Mouse (Mus musculus) skeletal muscle tissue, adult 2 months (tissue): Measurements from ENCODE around the gene Sstr4.

ENCODE experiments used
- DNase-seq: peaks from one replicate; pipeline ENCODE4 v3.0.0-alpha.2; 2012; ENCODE audit warnings: low read depth, low spot score

Gene Sstr4

DNA sequence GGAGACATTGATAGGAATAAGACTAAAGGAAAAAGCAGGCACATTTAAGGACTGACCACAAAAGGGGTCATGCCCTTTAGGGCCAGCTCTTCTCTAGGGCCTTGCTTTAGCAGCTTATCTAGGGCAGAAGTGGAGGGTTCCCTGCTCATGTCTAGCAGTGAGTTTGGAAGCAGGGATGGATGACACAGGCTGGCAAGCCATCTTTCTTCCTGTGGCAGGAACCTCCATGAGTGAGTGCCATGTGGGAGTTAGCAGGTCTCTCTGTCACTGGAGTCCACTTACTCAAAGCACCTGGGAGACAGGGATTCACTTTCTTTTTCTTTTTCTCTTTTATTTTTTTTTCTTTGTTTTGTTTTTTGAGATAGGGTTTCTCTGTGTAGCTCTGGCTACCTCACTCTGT is 1.3 kb upstream of the Sstr4 start:
- no peak for DNase-seq

DNA sequence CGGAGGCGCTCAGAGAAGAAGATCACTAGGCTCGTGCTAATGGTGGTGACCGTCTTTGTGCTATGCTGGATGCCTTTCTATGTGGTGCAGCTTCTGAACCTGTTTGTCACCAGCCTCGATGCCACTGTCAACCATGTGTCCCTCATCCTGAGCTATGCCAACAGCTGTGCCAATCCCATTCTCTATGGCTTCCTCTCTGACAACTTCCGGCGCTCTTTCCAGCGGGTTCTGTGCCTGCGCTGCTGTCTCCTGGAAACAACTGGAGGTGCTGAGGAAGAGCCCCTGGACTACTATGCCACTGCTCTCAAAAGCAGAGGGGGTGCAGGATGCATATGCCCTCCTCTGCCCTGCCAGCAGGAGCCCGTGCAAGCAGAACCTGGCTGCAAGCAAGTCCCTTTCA is 1.1 kb downstream of the Sstr4 start:
- DNase-seq: no peak

DNA sequence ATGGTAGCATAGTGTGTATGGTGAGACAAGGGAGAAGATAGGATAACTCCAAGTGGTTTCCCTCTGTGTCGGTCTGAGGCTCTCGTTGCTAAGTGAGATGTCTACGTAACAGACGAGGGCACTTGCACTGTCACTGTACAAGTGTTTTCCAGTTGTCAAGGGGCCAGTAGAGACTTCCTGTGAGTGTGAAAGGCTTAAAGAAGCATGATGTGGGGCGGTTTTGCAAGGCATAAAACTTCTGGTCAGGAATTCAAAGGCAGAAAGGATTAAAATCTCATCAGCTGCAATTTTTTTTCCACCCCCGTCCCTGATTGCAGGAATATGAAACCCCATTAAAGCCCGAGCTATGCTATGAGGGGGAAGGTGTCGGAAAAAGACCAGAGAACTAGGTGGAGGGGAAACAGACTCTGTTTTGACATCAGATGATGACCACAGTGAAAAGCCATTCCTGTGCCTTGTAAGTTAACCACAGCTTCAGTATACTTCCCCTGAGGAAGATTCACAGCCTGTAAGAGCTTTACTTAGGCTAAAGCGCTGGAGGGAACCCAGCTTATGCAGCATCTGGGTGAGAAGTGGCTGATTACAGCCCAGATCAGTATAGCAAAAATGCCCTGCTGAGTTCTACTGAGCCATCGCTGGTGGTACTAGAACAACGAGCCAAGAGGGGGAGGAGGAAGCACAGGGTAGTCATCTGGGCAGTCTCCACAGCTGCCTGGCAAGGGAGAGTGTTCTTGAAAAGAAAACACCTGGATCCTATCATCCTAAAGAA is 2.1 kb downstream of the Sstr4 start:
- no peak for DNase-seq

DNA sequence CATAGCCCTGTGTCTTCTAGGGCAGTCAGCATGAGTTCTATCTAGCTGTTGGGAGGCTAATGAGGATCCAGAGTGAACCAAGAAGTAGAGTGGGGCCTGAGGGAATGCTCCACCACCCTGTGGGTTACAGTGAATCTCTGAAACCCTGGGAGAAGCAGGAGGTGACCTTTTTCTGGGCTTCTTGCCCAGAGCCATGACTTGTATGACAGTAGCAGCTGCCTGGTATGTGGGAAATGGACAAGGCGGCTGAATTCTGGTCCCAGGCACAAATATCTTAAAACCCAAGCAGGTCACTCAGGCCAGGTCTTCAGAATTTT is 2.6 kb downstream of the Sstr4 start:
- DNase-seq: peak; percentile 65

DNA sequence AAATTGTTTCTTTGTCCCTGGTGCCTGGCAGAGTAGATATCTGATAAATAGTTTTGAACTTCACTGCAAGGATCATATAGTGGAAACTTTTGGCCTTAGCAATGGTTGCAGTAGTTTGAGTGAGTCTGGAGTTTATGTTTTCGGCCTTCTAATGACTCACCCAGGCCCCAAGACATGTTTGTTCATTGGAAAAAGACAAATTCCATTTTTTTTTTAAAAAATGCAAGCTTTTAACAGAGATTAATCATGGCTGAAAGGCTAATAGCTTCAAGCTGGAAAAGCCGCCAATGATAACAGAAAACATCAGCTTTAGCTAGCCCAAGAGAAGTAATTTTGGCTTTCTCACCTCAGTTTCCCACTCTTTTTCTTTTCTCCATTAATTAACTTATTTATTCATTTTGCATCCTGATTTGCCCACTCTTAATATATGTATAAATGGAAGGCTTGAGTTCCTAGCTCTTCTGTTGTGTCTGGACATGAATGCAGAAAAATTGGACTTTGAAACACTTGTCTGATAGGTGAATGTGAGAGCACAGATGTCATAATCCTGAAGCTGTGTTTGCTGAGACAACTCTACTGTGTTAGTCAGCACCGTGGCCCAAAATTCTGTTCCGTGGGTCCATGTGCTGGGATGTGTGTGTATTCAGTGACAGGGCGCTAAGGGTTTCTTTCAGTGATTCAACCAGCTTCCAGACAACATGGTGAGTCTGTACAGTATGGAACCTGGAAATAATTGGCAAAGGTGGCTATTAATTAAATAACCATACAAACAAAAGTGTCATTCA is 3.9 kb downstream of the Sstr4 start:
- DNase-seq: no peak

DNA sequence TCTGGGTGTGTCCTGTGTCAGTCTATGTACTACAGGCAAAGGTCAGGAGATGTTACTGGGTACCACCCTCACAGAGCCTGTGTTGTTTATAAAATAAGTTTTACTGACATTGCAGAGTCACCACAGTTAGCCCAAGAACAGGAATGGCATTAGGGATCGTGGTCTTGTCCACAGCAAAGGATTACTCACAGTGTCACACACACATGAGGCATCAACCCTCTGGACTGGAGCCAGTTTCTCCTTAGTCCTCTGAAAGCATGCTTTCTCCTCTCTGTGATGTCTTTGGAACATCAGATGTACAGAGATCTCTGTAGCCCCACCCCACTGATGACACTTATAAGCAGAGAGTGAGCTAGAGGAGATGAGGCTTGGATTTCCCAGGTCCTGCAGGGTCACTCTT is 7.1 kb downstream of the Sstr4 start:
- DNase-seq: no peak

DNA sequence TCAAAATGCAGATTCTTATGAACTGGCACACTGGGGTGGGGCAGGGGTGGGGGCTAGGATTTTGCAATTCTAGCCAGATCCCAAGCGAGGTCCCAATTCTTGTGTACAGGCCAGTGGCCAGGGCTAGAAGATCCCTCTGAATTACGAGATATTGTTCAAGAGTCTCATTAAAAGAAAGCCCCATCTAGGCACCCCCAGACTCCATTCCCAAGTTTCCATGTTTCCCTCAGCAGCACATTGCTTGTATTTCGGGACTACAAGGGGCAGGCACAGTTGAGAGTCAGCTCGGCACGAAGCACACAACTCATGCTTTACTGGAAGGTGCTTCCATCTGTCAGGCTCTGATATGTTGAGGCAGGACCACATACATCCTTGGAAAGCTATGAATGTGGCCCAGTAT is 9.8 kb downstream of the Sstr4 start:
- no peak for DNase-seq

DNA sequence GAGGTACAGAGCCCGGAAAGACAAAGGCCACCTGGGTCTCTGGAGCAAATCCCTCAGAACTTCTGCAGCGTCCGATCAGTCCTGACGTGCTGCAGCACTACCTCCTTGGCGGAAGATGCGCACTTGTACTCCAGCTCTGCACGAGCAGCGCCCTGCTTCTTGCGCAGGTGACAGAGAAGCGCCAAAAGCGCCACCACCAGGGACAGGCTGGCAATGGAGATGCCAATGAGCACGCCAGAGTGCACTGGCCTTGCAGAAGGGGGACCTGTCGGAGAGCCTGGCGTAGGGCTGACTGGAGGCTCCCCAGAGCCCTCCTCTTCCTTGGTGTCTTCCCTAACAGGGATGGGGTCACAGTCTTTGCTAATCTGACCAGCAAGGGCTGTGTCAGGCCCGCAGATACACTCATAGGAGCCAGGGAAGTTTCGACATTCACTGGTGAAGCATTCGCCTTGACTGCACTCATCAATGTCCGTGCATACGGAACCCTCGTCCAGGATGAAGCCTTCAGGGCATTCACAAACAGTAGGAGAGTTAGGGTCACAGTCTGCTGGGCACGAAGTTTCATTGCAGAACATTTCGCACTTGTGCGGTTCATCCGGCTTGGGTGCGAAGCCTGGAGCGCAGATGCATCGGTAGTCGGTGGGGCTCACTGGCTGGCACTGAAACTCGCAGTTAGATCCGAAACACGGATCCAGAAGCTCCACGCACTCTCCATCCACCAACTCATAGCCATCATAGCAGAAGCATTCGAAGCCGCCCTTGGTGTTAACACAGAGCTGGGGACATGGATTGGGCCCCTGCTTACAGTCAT is 11.2 kb downstream of the Sstr4 start:
- no peak for DNase-seq

DNA sequence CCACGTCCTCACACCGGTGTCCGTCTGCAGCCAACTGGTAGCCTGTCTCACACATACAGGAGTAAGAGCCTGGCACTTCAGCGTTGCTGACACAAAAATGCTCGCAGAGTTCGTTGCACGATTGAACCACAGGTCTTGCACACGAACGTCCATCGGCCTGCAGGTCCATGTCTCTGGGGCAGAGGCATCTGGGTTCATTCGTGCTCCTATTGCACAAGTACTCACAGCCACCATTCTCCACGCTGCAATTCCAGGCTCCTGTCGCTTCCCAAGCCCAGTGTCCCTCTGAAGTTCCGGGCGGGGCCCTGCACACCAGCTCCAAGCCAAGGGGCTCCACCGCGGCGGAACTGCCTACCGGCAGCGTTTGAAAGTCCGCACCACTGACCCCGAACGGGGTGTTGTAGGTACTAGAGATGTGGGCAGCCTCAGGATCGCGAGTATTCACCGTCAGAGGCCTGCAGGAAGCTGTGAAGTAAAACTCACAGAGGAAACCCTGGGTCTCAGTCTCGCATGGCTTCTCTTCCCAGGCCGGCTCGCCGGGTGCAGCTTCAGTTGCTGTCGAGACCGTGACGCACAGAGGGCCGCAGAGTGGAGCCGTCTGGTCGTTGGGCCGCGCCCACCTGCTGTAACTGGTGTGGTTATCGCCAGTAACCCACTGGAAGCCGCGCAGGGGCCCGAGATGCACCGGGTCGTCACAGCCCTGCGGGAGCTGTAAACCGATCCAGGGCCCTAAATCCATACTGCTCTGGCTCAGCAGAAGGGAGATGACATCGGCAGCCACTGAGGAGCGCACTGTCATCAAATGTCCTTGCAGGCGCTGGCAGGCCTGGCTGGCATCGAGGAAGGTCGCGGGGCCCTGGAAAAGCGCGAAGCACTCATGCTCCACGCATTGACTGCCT is 12.1 kb downstream of the Sstr4 start:
- DNase-seq: no peak

DNA sequence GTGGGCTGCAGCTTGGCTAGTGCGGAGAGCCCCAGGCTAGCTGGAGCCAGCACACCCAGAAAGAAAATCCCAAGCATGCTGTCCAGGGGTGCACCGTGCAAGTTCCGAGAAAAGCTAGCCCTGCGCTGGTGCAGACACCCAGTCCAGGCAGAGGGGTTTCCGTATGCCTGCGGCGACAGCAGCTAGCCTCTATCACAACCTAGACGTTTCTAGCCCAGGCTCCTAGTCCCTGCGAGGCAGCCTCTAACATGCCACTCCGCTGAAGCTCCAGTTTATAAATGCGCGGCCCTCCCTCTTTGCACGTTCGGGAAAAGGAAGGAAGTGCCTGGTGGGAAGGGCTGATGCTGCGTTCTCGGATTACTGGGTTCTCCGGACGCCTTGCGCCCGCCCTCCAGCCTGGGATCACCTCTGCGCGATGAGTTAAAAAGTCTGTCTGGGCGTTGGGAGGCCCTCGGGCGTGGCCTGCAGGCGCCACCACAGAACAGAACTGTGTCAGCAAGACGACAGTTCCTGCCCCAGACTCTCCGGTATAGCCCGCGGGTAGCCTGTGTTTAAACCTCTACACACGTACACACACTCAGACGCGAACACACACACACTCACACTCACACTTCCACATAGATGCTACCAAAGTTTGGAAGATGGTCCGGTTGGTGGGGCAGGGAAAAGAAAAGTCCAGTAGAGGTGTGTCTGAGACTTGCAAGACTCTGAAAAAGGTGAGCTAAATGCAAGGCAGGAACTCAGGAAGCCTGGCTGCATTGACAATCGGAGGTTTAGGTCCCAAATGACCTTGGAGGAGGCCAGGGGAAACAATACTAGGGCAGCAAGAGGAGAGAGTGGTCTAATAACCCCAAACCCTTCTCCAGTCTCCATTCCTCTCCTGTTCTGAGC is 13.0 kb downstream of the Sstr4 start, which contains the start of gene Thbd:
Gene Thbd (minus strand): TSS at position 319 of the 891 bp plus-strand sequence.
- DNase-seq: peak; percentile 83

DNA sequence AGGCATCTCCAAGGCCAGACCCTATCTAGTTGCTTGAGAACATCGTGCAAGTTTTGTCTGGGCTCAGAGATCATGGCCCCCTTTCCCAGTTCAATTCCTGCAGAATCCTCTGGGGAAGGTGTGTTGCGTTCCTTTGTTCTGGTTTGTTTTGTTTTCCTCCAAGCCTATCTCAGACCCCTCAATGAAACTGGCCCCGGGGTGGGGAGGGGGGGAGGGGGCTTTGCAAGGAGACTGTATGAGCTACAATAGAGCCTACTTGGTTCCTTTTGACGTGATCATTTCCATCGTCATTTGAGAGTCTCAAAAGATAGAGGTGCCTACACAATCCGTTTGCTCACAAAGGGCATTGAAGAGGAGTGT is 13.6 kb downstream of the Sstr4 start:
- DNase-seq: no peak

DNA sequence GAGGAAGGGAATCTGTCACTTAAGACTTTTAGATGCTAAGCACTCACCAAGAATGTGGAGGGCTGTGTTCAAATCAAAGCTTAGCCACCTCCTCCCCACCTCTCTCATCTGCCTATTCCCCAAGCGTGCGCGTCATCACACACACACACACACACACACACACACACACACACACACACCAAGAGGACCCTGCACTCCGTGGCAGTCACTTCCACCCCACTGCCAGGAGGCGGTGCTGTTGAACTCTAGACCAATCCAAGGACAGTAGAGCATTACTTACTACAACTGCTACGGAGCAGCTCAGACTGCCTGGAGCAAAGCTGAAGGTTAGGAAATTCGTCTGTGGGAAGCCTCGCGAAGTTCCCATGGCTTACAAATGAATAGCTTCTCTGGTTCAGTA is 14.0 kb downstream of the Sstr4 start:
- DNase-seq: peak; percentile 85

DNA sequence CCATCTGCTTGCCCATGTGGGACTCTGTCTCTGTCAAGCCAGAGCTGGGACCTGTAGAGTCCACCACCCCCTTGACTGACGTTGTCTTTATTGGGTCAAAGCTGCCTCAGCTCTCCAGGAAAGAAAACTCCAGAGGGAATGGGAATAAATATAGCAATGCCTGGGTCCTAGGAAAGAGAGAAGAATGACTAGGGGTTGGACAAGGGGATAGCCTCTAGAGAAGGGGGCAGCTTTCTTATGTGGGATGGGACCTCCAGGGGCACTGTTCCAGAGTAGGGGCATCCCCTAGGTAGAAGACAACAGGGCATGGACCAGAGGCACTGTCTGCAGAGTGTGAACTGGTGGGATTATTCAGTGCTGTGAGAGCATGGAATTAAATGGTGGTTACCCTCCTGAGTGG is 14.7 kb downstream of the Sstr4 start:
- DNase-seq: no peak

DNA sequence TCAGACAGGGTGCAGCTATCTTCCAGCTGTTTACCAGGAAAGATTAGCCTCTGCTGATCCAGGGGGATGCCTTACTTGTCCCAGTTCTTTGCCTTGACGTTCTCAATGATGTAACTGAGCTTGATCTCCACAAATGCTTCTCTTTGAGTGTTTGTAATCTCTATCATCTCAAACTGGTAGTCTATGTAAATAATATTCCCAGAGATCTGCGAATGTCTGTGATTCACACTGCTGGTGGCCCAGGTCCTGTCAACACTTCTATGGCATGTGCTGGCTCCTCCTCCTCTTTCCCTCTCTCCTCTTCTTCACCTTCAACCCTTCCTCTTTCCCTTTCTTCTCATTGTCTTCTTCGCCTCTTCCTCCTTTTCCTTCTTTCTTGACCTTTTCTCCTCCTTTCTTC is 24.0 kb downstream of the Sstr4 start:
- no peak for DNase-seq

DNA sequence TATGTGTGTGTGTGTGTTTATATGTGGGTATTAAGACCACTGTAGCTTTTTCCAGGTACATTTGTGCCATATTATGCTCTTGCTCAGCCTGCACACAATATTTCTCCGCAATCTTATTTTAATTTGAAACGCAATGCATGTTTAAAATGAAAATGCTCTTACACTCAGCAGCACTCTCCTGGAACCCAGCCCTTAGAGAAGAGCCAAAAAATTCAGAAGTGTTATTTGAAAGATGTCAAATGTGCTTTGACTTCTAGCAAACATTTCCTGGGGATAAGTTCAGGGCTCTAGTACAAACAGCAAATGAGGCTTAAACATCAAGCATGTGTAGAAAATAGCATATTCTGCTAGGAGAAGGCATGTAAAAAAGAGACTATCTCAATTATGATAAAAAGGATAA is 24.6 kb downstream of the Sstr4 start:
- DNase-seq: no peak

DNA sequence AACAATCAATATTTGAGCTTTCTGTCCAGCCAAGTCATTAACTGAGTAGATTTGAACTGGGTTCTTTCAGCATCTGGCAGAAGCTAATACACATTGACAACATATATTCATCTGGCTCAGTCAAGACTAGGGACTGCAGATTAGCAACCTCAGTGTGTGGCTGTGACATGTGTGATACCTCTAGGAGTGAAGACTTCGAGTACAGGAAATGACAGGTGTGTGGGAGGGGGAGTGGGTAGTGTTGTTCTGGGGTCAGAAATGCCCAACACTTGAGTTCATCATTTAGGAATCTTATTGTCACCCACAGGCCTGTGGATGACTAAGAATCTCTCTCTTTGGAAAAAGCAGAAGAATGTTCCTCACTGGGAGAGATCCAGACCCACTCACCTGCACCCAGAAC is 26.0 kb downstream of the Sstr4 start:
- DNase-seq: no peak

DNA sequence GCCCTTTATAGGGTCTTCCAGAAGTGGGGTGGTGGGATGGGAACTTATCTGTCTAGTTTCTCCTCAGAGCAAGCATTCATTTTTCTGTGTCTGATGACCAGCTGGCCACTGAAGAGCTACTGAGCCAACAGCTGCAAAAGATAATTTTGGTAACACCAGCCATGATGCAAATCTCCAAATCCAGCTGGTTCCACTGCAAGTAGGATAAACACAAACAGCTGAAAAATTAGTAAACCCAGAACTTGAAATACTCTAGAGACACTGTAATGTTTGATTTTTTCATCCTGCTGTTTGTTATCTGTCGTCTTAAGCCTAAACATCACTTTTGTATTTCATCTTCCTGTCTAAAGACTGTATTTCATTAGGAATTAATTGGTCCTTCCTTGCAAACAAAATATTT is 26.6 kb downstream of the Sstr4 start:
- no peak for DNase-seq

DNA sequence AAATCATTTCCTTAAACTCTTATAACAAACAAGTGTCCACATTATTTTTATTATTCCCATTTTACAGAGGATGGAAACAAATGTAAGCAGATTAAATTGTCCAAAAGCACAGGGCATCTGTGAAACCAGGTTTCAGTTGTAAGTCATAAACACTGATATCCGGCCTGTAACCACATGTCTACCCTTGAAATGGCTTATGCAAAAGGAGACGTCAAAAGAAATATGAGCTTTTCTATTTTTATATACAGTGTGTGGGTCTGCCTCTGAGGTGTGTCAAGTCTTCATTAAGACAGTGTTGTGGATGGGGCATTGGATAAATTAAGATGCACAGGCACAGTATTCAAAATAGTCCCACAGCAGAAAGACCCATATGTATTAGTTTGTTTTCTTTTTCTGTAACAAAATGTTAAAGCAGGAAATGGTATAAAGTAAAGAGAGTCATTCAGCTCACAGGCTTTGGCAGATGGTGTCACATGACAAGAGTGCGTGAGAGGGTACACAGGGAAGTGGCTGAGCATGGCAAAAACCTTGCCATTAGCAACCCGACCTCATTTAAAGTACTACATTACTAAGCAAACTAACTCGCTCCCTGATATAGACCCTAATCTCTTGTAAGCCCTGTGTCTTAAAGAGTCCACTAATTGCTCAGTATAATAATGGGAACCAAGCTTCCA is 30.7 kb downstream of the Sstr4 start:
- DNase-seq: peak; percentile 63

DNA sequence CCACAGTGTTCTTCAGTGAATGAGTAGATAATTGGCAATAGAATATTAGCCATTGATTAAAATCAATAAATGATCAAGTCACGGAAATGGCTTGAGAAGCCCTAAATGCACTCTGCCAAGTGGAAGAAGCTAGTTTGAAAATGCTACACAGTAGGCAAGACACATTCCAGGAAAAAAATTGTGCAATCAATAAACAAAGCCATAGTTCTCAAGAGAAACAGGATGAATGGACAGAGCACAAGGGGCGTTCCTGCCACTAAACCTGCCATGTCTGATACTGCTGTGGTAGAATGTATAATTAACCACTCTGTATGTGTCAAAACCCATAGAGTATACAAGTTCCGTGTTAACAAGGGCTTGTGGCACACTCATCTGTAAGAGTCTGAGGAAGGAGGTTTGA is 32.4 kb downstream of the Sstr4 start:
- no peak for DNase-seq

DNA sequence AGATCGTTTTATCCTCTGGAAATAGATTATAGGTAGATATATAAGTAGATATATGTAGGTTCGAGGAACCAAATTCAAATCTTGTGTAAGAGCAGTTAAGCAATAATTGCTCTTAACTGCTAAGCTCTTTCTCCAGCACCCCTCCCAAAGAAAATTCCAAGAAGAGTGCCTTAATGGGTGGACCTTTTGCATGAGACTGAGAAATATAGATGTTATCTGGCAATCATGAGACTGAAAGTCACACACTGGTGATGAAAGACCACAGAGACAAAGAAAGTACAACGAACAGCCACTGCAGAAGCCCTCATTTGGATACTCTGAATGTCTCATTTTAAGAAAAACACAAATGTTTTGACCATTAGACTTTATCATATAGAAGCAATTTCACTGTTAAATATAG is 33.4 kb downstream of the Sstr4 start:
- no peak for DNase-seq
